Mouse (Mus musculus) liver, embryonic 12.5 days (tissue): ENCODE data around the gene Zfhx3. TPM values are rescaled to one million over a fixed set of nuclear protein-coding genes. Genes with fewer than 3 reads are reported as not detected.

Experiments used
- ATAC-seq: fragments of 200-750 bp; cut with Nextera tagmentation; 2 replicates; pipeline ENCODE4 v1.8.0; 2017; ENCODE audit warnings: moderate number of reproducible peaks, mild to moderate bottlenecking, moderate library complexity
- H3K27ac ChIP-seq: fragments of 300-500 bp; sonication (generic); 2 replicates; pipeline ENCODE4 v1.5.1; 2016; ENCODE audit warnings: mild to moderate bottlenecking
- H3K27me3 ChIP-seq: fragments of 300-500 bp; sonication (generic); replicated peaks from 2 replicates; pipeline ENCODE4 v1.6.1; 2016; ENCODE audit warnings: mild to moderate bottlenecking, moderate library complexity
- H3K36me3 ChIP-seq: fragments of 300-500 bp; sonication (generic); 2 replicates; pipeline ENCODE4 v1.6.1; 2016; ENCODE audit warnings: mild to moderate bottlenecking, moderate library complexity
- H3K4me1 ChIP-seq: fragments of 300-500 bp; sonication (generic); 2 replicates; pipeline ENCODE4 v1.6.1; 2016
- H3K4me2 ChIP-seq: fragments of 300-500 bp; sonication (generic); 2 replicates; pipeline ENCODE4 v1.6.1; 2016; ENCODE audit warnings: mild to moderate bottlenecking, moderate library complexity
- H3K4me3 ChIP-seq: fragments of 300-500 bp; sonication (generic); 2 replicates; pipeline ENCODE4 v1.5.1; 2016; ENCODE audit warnings: mild to moderate bottlenecking, moderate library complexity
- H3K9ac ChIP-seq: fragments of 300-500 bp; sonication (generic); 2 replicates; pipeline ENCODE4 v1.6.1; 2016; ENCODE audit warnings: mild to moderate bottlenecking, moderate library complexity
- H3K9me3 ChIP-seq: fragments of 300-500 bp; sonication (generic); replicated peaks from 2 replicates; pipeline ENCODE4 v1.6.1; 2016; ENCODE audit warnings: mild to moderate bottlenecking, moderate library complexity
- whole genome bisulfite sequencing: fragments of 180-500 bp; shearing (Covaris S2); methylation state at CpG from one replicate; pipeline ENCODE4 v1.1.7; 2016; ENCODE audit not compliant: insufficient replicate concordance; 5-methylcytosine and 5-hydroxymethylcytosine counted together
- polyA plus RNA-seq: library from polyadenylated mRNA; unstranded; fragments of >200 nt; fragmentation: Nextera tagmentation; extraction: Ambion mirVana; gene quantifications from 2 replicates; pipeline ENCODE4 v1.2.1, GENCODE M21; 2016

The Zfhx3 gene
- polyA plus RNA-seq, 1 experiment from 2014 or later = 2.4 TPM

GRCm38 (mm10) chr8:108348776-108349175, 406.3 kb downstream of the Zfhx3 start:
- H3K36me3 ChIP-seq = no peaks in the 10 kb centered on the region
- no peak overlapping the region for H3K9ac ChIP-seq
- no peaks in the 10 kb centered on the region for H3K9me3 ChIP-seq
- no peak overlapping the region for H3K27ac ChIP-seq
- no peak for ATAC-seq
- no peaks in the 10 kb centered on the region for H3K27me3 ChIP-seq
- 32% methylated on average over 4 of the region's 4 CpGs for WGBS
- H3K4me3 ChIP-seq = no peak overlapping the region
- no peak overlapping the region for H3K4me2 ChIP-seq
- H3K4me1 ChIP-seq = no peaks in the 10 kb centered on the region

- no peak for ATAC-seq
- H3K27me3 ChIP-seq = no peaks in the 10 kb centered on the region; the same call in 1 of the 2 replicates
- H3K4me2 ChIP-seq = no peak overlapping the region
- no peak overlapping the region for H3K9ac ChIP-seq
- H3K36me3 ChIP-seq = no peaks in the 10 kb centered on the region
- H3K4me3 ChIP-seq = no peak overlapping the region
- H3K27ac ChIP-seq = no peak overlapping the region
- H3K9me3 ChIP-seq = no peaks in the 10 kb centered on the region
- H3K4me1 ChIP-seq = no peaks in the 10 kb centered on the region
- WGBS = 55% methylated on average over 10 of the region's 10 CpGs
Measured at GRCm38 (mm10) chr8:108355119-108355777, 412.8 kb downstream of the Zfhx3 start.

GRCm38 (mm10) chr8:108361402-108361801, 419.0 kb downstream of the Zfhx3 start:
- no peak for ATAC-seq
- no peaks in the 10 kb centered on the region for H3K36me3 ChIP-seq
- H3K4me3 ChIP-seq = no peak overlapping the region
- peaks cover 8% of the 10 kb centered on the region; the same call in 1 of the 2 replicates for H3K4me1 ChIP-seq
- 59% methylated on average over 4 of the region's 4 CpGs for WGBS
- H3K27me3 ChIP-seq = peaks cover 6% of the 10 kb centered on the region; the same call in 1 of the 2 replicates
- no peak overlapping the region for H3K9ac ChIP-seq
- H3K27ac ChIP-seq = no peak overlapping the region
- no peak overlapping the region for H3K4me2 ChIP-seq
- no peaks in the 10 kb centered on the region for H3K9me3 ChIP-seq

GRCm38 (mm10) chr8:108362421-108362820, 420.0 kb downstream of the Zfhx3 start:
- no peak overlapping the region for H3K4me3 ChIP-seq
- ATAC-seq = no peak
- no peak overlapping the region for H3K9ac ChIP-seq
- WGBS = 67% methylated on average over 9 of the region's 9 CpGs
- H3K9me3 ChIP-seq = no peaks in the 10 kb centered on the region
- H3K4me1 ChIP-seq = peaks cover 8% of the 10 kb centered on the region; the same call in 1 of the 2 replicates
- no peaks in the 10 kb centered on the region for H3K36me3 ChIP-seq
- peaks cover 6% of the 10 kb centered on the region; the same call in 1 of the 2 replicates for H3K27me3 ChIP-seq
- no peak overlapping the region for H3K4me2 ChIP-seq
- no peak overlapping the region for H3K27ac ChIP-seq

- Histone ChIP-seq H3K4me2 (no peak overlapping the region), H3K4me3 (no peak overlapping the region), H3K27ac (no peak overlapping the region), H3K4me1 (peaks cover 8% of the 10 kb centered on the region; the same call in 1 of the 2 replicates), H3K9ac (no peak overlapping the region), H3K9me3 (no peaks in the 10 kb centered on the region), H3K27me3 (0 out of 2 replicates have a peak, but pooled peaks cover 6% of the 10 kb centered on the region), H3K36me3 (no peaks in the 10 kb centered on the region)
- 15% methylated on average over 5 of the region's 5 CpGs for WGBS
- peak; percentile 5; the same call in 1 of the 2 replicates for ATAC-seq
Measured at GRCm38 (mm10) chr8:108363435-108363834, 421.0 kb downstream of the Zfhx3 start.

- no peaks in the 10 kb centered on the region for H3K9me3 ChIP-seq
- 0 out of 2 replicates have a peak, but pooled peaks cover 6% of the 10 kb centered on the region for H3K27me3 ChIP-seq
- no peak overlapping the region for H3K27ac ChIP-seq
- H3K36me3 ChIP-seq = no peaks in the 10 kb centered on the region
- no peak overlapping the region for H3K4me2 ChIP-seq
- peaks cover 8% of the 10 kb centered on the region; the same call in 1 of the 2 replicates for H3K4me1 ChIP-seq
- H3K4me3 ChIP-seq = no peak overlapping the region
- 47% methylated on average over 8 of the region's 8 CpGs for WGBS
- no peak for ATAC-seq
- H3K9ac ChIP-seq = no peak overlapping the region
Measured at GRCm38 (mm10) chr8:108363856-108364255, 421.4 kb downstream of the Zfhx3 start.

GRCm38 (mm10) chr8:108369081-108369480, 426.6 kb downstream of the Zfhx3 start:
- Histone ChIP-seq H3K36me3 (no peaks in the 10 kb centered on the region), H3K4me1 (no peaks in the 10 kb centered on the region), H3K9ac (no peak overlapping the region), H3K27me3 (no peaks in the 10 kb centered on the region), H3K4me2 (no peak overlapping the region), H3K27ac (no peak overlapping the region), H3K4me3 (no peak overlapping the region), H3K9me3 (no peaks in the 10 kb centered on the region)
- WGBS = 39% methylated on average over 6 of the region's 6 CpGs
- ATAC-seq = no peak

- no peak for ATAC-seq
- no peak overlapping the region for H3K4me2 ChIP-seq
- H3K9me3 ChIP-seq = no peaks in the 10 kb centered on the region
- no peak overlapping the region for H3K4me3 ChIP-seq
- H3K9ac ChIP-seq = no peak overlapping the region
- WGBS = 79% methylated on average over 6 of the region's 6 CpGs
- no peaks in the 10 kb centered on the region for H3K4me1 ChIP-seq
- H3K27ac ChIP-seq = no peak overlapping the region
- H3K36me3 ChIP-seq = no peaks in the 10 kb centered on the region
- no peaks in the 10 kb centered on the region for H3K27me3 ChIP-seq
Measured at GRCm38 (mm10) chr8:108370731-108371130, 428.3 kb downstream of the Zfhx3 start.

- Histone ChIP-seq H3K4me2 (no peak overlapping the region), H3K27ac (no peak overlapping the region), H3K9me3 (no peaks in the 10 kb centered on the region), H3K9ac (no peak overlapping the region), H3K4me3 (no peak overlapping the region), H3K27me3 (no peaks in the 10 kb centered on the region), H3K4me1 (no peaks in the 10 kb centered on the region), H3K36me3 (no peaks in the 10 kb centered on the region)
- 53% methylated on average over 7 of the region's 7 CpGs for WGBS
- ATAC-seq = no peak
Measured at GRCm38 (mm10) chr8:108373046-108373445, 430.6 kb downstream of the Zfhx3 start.

- 80% methylated on average over 2 of the region's 2 CpGs for WGBS
- Histone ChIP-seq H3K4me1 (no peaks in the 10 kb centered on the region), H3K36me3 (no peaks in the 10 kb centered on the region), H3K9me3 (no peaks in the 10 kb centered on the region), H3K27me3 (no peaks in the 10 kb centered on the region), H3K9ac (no peak overlapping the region), H3K4me3 (no peak overlapping the region), H3K27ac (no peak overlapping the region), H3K4me2 (no peak overlapping the region)
- no peak for ATAC-seq
Measured at GRCm38 (mm10) chr8:108378036-108378435, 435.6 kb downstream of the Zfhx3 start.

- no peaks in the 10 kb centered on the region for H3K36me3 ChIP-seq
- H3K27ac ChIP-seq = no peak overlapping the region
- H3K4me3 ChIP-seq = no peak overlapping the region
- no peaks in the 10 kb centered on the region for H3K9me3 ChIP-seq
- no peaks in the 10 kb centered on the region for H3K4me1 ChIP-seq
- ATAC-seq = no peak
- WGBS = 57% methylated on average over 4 of the region's 4 CpGs
- no peaks in the 10 kb centered on the region for H3K27me3 ChIP-seq
- no peak overlapping the region for H3K9ac ChIP-seq
- no peak overlapping the region for H3K4me2 ChIP-seq
Measured at GRCm38 (mm10) chr8:108383121-108383520, 440.7 kb downstream of the Zfhx3 start.

- Histone ChIP-seq H3K4me3 (no peak overlapping the region), H3K27ac (no peak overlapping the region), H3K4me1 (no peaks in the 10 kb centered on the region), H3K9me3 (no peaks in the 10 kb centered on the region), H3K4me2 (0 out of 2 replicates have a peak overlapping the region, but pooled peaks have one; percentile 8), H3K27me3 (no peaks in the 10 kb centered on the region), H3K36me3 (no peaks in the 10 kb centered on the region), H3K9ac (no peak overlapping the region)
- ATAC-seq = 0 out of 2 replicates have a peak, but pooled peaks have one; percentile 24
- 32% methylated on average over 22 of the region's 22 CpGs for WGBS
Measured at GRCm38 (mm10) chr8:108387160-108387912, 444.9 kb downstream of the Zfhx3 start.
